Mouse (Mus musculus): Measurements from ENCODE around the gene Satb2.

- TF ChIP-seq CTCF (IDR thresholded peaks at IDR 0.05; ENCODE audit: borderline replicate concordance, insufficient read depth, low read length) (no peak), POLR2A (IDR thresholded peaks at IDR 0.05; ENCODE audit: low read depth, low read length) (no peak)
Observed at GRCm38 (mm10) chr1:56963291-56963690, 15.2 kb downstream of the Satb2 start.
